Mouse (Mus musculus) yolk sac, embryonic 10.5 days (tissue): Measurements from ENCODE around the gene Stx17.
A peak's percentile ranks its signal among the peaks of the same experiment; 100 is the strongest.

Experiments
- DNase-seq: peaks from one replicate; pipeline ENCODE4 v3.0.0-alpha.2; 2017; ENCODE audit warnings: low spot score

Stx17 gene

GRCm38 (mm10) chr4:48163851-48164250 is 39.1 kb downstream of the Stx17 start:
- DNase-seq = no peak

GRCm38 (mm10) chr4:48175666-48176065 is 51.0 kb downstream of the Stx17 start:
- DNase-seq = no peak

DNA sequence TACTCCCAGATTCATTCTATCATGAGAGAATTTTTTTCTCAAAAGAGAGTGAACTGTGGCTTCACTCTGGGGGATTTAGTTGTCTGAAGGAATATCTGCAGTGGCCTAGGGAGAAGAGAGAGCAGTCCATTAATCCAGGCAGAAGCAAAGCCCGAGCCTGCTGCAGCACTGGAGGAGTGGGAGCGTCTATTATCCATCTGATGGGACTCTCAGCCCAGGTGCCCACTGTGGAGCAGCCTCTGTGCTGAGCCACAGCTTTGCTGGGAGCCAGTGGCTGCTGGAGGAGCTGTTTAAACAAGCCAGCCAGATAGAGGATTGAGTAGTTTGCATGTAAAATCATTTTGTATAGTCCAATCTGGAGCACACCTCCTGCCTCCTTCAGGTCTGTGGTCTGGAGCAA is 56.2 kb downstream of the Stx17 start:
- no peak for DNase-seq

GRCm38 (mm10) chr4:48181366-48181765 is 56.7 kb downstream of the Stx17 start:
- no peak for DNase-seq

DNA sequence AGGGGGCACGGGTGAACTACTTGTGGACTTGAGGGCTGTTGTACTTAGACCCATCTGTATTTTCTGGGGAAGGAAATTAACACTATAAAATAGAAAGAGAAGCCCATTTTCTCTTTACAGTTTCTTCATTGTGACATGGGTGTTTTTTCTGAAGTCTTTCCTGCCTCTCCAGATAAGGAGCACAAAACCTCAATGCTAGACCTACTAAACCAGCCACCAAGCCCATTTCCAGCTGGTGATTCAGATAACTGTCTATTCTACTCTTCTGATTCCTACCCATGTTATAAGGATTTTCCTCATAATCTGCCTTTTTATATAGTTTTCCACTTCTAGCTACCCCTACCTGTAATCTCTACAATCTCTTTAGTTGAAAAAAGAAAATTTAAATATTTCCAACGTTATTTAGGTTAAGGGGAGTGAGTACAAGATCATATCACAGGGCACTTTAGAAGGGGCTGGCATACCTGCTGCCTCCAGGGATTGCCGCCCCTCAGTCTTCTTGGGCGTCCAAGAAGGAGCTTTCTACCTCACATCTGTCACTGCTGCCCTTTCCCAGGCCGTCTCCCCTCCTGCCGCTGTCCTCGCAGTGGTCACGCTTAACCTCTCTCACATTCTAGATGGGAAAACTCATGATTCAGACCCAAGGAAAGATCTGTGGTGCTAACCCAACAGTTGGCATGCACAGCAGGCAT is 57.5 kb downstream of the Stx17 start:
- DNase-seq = no peak

DNA sequence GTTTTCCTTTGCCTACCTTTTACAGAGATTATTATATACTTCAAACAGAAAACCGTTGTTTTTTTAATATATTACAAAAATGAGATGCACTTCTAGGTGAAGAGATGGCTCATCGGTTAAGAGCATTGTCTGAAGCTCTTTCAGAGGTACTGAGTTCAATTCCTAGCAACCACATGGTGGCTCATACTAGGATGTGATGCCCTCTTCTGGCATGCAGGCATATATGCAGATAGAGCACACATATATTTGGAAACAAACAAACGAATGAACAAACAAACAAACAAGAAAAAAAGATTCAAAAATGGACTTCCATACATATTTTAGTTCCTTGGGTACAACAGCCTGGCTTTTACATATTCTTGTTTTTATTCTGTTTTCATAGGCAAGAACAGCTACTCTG is 73.2 kb downstream of the Stx17 start:
- DNase-seq = no peak

GRCm38 (mm10) chr4:48198447-48198846 is 73.7 kb downstream of the Stx17 start:
- DNase-seq = no peak

GRCm38 (mm10) chr4:48203564-48203963 is 78.8 kb downstream of the Stx17 start:
- DNase-seq = no peak

- DNase-seq = peak; percentile 49
These were observed 100.5 kb downstream of the Stx17 start for GRCm38 (mm10) chr4:48225173-48225572.

DNA sequence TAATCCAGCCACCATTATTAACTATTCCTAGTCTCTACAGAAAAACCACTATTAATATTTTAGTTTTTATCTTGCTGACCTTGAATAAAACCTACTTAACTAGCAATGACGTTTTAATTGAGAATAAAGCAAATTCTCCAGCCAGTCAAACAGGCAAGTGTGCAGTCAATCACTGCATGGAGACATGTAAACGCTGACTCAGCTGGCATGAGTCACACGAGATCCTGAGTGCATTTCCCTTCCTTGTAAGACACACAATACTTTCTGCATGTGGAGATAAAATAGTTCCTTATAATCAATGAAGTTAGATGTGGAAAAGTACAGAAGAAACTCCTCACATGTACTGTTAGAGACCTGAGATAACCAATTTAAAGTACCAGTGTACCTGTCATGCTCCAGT is 100.9 kb downstream of the Stx17 start:
- no peak for DNase-seq

DNA sequence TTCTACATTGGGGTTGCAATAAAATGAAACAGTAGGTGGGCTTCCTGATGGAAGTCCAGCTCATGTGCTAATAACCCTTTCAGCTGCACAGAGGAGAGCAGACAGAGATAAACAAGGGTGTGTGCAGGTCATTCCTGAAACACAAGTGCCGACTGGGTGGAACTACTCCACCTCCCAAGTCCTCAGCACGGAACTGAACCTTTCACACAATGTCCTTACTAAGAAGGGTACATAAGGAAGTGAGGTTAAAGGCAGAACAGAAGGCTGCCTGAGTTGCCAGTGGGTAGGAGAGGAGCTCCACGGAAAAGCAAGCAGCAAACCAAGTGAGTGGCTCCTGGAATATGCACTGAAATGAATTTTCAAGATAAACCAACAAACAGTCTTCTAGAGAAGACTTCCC is 102.1 kb downstream of the Stx17 start:
- DNase-seq = no peak
